10 mouse cellular contexts compared by ENCODE assay signal in genomic region chr1:74713859-74714730, GRCm38 (mm10). TPM values are rescaled to one million over a fixed set of nuclear protein-coding genes. Genes with fewer than 3 reads are reported as not detected.
A peak's percentile ranks its signal among the peaks of the same experiment; 100 is the strongest.
DNase-seq lines count a peak whose midpoint lies in the region; ATAC-seq and TF ChIP-seq lines count a peak whose summit lies in the region.
"Had no signal": no experiment of that assay in that cellular context is flagged by ENCODE, and none has a peak within 500 bp of the region (broad histone marks: within the 10 kb centered on the region; RNA-seq: fewer than 3 reads in every experiment).

No protein-coding gene starts in this region.

- no peak for ATAC-seq in embryonic facial prominence, embryonic 14.5 days (ENCODE audit: low read depth)
- ATAC-seq in hindbrain, postnatal 0 days: no peak
- no peak for ATAC-seq in midbrain, postnatal 0 days (ENCODE audit: low FRiP score)
- ATAC-seq: Patski had no signal

- intact Hi-C loops in left cerebral cortex, adult 2 months (cut with DNase I): no loop called here
- intact Hi-C loops in left cerebral cortex, postnatal 25 days (cut with DNase I): no loop called here

- peak overlapping the region; percentile 32; the same call in 1 of the 2 replicates for H3K27ac ChIP-seq in left cerebral cortex, adult 2 months
- H3K27ac ChIP-seq in embryonic facial prominence, embryonic 14.5 days (replicated peaks; ENCODE audit: low read depth, low read length): no peak overlapping the region
- no peak overlapping the region for H3K27ac ChIP-seq in hindbrain, postnatal 0 days
- no peak overlapping the region for H3K27ac ChIP-seq in midbrain, postnatal 0 days (ENCODE audit: low read depth, low read length)

- no peak for DNase-seq in left cerebral cortex, adult 2 months (ENCODE audit: extremely low spot score in 1 of 2, low spot score in 2 of 2)
- DNase-seq in left cerebral cortex, postnatal 25 days (ENCODE audit: low spot score in 2 of 2): no peak
- DNase-seq in embryonic facial prominence, embryonic 14.5 days (ENCODE audit: low spot score): no peak
- no peak for DNase-seq in hindbrain, postnatal 0 days (ENCODE audit: low spot score)
- DNase-seq in midbrain, postnatal 0 days (ENCODE audit: low spot score): no peak
- DNase-seq in ovary, postnatal 14 days (ENCODE audit: low spot score): no peak
- DNase-seq in adrenal gland, postnatal 25 days: no peak
- no peak for DNase-seq in layer of hippocampus, adult 9-10 months (ENCODE audit: low spot score)

- no peak for TF ChIP-seq CTCF in left cerebral cortex, adult 2 months (IDR thresholded peaks at IDR 0.05)
- no peak for TF ChIP-seq CTCF in hindbrain, postnatal 0 days (IDR thresholded peaks at IDR 0.05; ENCODE audit: low read depth)
- no peak for TF ChIP-seq CTCF in midbrain, postnatal 0 days (IDR thresholded peaks at IDR 0.05)

- H3K4me2 ChIP-seq in embryonic facial prominence, embryonic 14.5 days (ENCODE audit: low read depth, low read length): peak overlapping the region; percentile 76
- peak overlapping the region; percentile 91 for H3K4me2 ChIP-seq in hindbrain, postnatal 0 days (ENCODE audit: low read depth, low read length)
- peak overlapping the region; percentile 67 for H3K4me2 ChIP-seq in midbrain, postnatal 0 days (ENCODE audit: low read depth, low read length, poor library complexity, severe bottlenecking)

- peak overlapping the region; percentile 63 for H3K9ac ChIP-seq in embryonic facial prominence, embryonic 14.5 days (ENCODE audit: low read depth, low read length)
- H3K9ac ChIP-seq in hindbrain, postnatal 0 days (replicated peaks; ENCODE audit: low read length): peak overlapping the region; percentile 50
- H3K9ac ChIP-seq in midbrain, postnatal 0 days (replicated peaks; ENCODE audit: low read length, poor library complexity, severe bottlenecking): peak overlapping the region; percentile 45; the same call in 1 of the 2 replicates

- peak overlapping the region; percentile 47 for H3K4me3 ChIP-seq in left cerebral cortex, adult 2 months
- H3K4me3 ChIP-seq in embryonic facial prominence, embryonic 14.5 days (ENCODE audit: low read depth, low read length): peak overlapping the region; percentile 42
- H3K4me3 ChIP-seq in hindbrain, postnatal 0 days (ENCODE audit: low read length): peak overlapping the region; percentile 41
- peak overlapping the region; percentile 39 for H3K4me3 ChIP-seq in midbrain, postnatal 0 days (ENCODE audit: low read depth, low read length)

- 0 out of 2 replicates have a peak, but pooled peaks cover 9% of the 10 kb centered on the region for H3K4me1 ChIP-seq in embryonic facial prominence, embryonic 14.5 days (ENCODE audit: control insufficient read depth, insufficient read depth, low read length)
- 0 out of 2 replicates have a peak, but pooled peaks cover 8% of the 10 kb centered on the region for H3K4me1 ChIP-seq in hindbrain, postnatal 0 days (ENCODE audit: insufficient read depth, low read length)
- H3K4me1 ChIP-seq in midbrain, postnatal 0 days (ENCODE audit: insufficient read depth, low read length): no peaks in the 10 kb centered on the region

- WGBS in embryonic facial prominence, embryonic 14.5 days: 24% methylated on average over 12 of the region's 12 CpGs
- WGBS in hindbrain, postnatal 0 days: 26% methylated on average over 12 of the region's 12 CpGs
- 31% methylated on average over 12 of the region's 12 CpGs for WGBS in midbrain, postnatal 0 days

- no peaks in the 10 kb centered on the region for H3K36me3 ChIP-seq in embryonic facial prominence, embryonic 14.5 days (ENCODE audit: control insufficient read depth, insufficient read depth, low read length)
- H3K36me3 ChIP-seq in hindbrain, postnatal 0 days (ENCODE audit: insufficient read depth, low read length): no peaks in the 10 kb centered on the region
- H3K36me3 ChIP-seq in midbrain, postnatal 0 days (ENCODE audit: insufficient read depth, low read length): no peaks in the 10 kb centered on the region

- H3K27me3 ChIP-seq in embryonic facial prominence, embryonic 14.5 days (replicated peaks; ENCODE audit: control insufficient read depth, insufficient read depth, low read length): no peaks in the 10 kb centered on the region
- H3K27me3 ChIP-seq in hindbrain, postnatal 0 days (ENCODE audit: insufficient read depth, low read length): no peaks in the 10 kb centered on the region
- H3K27me3 ChIP-seq in midbrain, postnatal 0 days (ENCODE audit: insufficient read depth, low read length): no peaks in the 10 kb centered on the region; the same call in 1 of the 2 replicates

- H3K9me3 ChIP-seq in embryonic facial prominence, embryonic 14.5 days (ENCODE audit: control insufficient read depth, low read length): no peaks in the 10 kb centered on the region
- H3K9me3 ChIP-seq in hindbrain, postnatal 0 days (ENCODE audit: low read length): no peaks in the 10 kb centered on the region
- no peaks in the 10 kb centered on the region for H3K9me3 ChIP-seq in midbrain, postnatal 0 days (ENCODE audit: low read length)

RNA-seq across cellular contexts. Expression of gene Cyp27a1, which starts 0.7 kb away (rescaled TPM):
- total RNA-seq in left cerebral cortex, adult 2 months (2021): 1 to 10 TPM; 1.7 to 4.5 TPM
- 1 to 10 TPM; 2.6 to 2.9 TPM for total RNA-seq in left cerebral cortex, postnatal 25 days (2021)
- polyA plus RNA-seq in embryonic facial prominence, embryonic 14.5 days (2014; fragmentation: Nextera tagmentation; extraction: Ambion mirVana): 9.0 and 9.7 TPM in 2 replicates
- 0.79 and 2.8 TPM in 2 replicates for total RNA-seq in hindbrain, postnatal 0 days (2014; rRNA removed)
- polyA plus RNA-seq in hindbrain, postnatal 0 days (2015; fragmentation: Nextera tagmentation; extraction: Ambion mirVana): 3.0 and 3.2 TPM in 2 replicates
- total RNA-seq in midbrain, postnatal 0 days (2014; rRNA removed): 4.4 TPM in 2 replicates
- 2.3 and 2.6 TPM in 2 replicates for polyA plus RNA-seq in midbrain, postnatal 0 days (2015; fragmentation: Nextera tagmentation; extraction: Ambion mirVana)
- 15.5 and 16.1 TPM in 2 replicates for total RNA-seq in adrenal gland, postnatal 25 days (2021)
- polyA plus RNA-seq: Patski had no signal

RNA-seq across cellular contexts. Expression of gene Prkag3, which starts 34.9 kb away (rescaled TPM):
- not detected for total RNA-seq in left cerebral cortex, adult 2 months (2021)
- not detected for total RNA-seq in left cerebral cortex, postnatal 25 days (2021)
- polyA plus RNA-seq in embryonic facial prominence, embryonic 14.5 days (2014; fragmentation: Nextera tagmentation; extraction: Ambion mirVana): 4.5 and 6.4 TPM in 2 replicates
- not detected in 2 replicates for total RNA-seq in hindbrain, postnatal 0 days (2014; rRNA removed)
- not detected in 2 replicates for polyA plus RNA-seq in hindbrain, postnatal 0 days (2015; fragmentation: Nextera tagmentation; extraction: Ambion mirVana)
- 0.11 TPM in 1 of 2 replicates, not detected in the other for total RNA-seq in midbrain, postnatal 0 days (2014; rRNA removed)
- 0.09 TPM in 1 of 2 replicates, not detected in the other for polyA plus RNA-seq in midbrain, postnatal 0 days (2015; fragmentation: Nextera tagmentation; extraction: Ambion mirVana)
- total RNA-seq in adrenal gland, postnatal 25 days (2021): not detected in 2 replicates
- total RNA-seq: hematopoietic stem cell, adult 5-6 weeks had no signal
- polyA plus RNA-seq: Patski had no signal

RNA-seq across cellular contexts. Expression of gene Ttll4, which starts 52.5 kb away (rescaled TPM):
- total RNA-seq in left cerebral cortex, adult 2 months (2021): 10 to 100 TPM; 22.1 to 24.1 TPM
- 10 to 100 TPM; 20.2 to 20.5 TPM for total RNA-seq in left cerebral cortex, postnatal 25 days (2021)
- 18.2 and 20.1 TPM in 2 replicates for polyA plus RNA-seq in embryonic facial prominence, embryonic 14.5 days (2014; fragmentation: Nextera tagmentation; extraction: Ambion mirVana)
- 25.8 and 32.9 TPM in 2 replicates for total RNA-seq in hindbrain, postnatal 0 days (2014; rRNA removed)
- polyA plus RNA-seq in hindbrain, postnatal 0 days (2015; fragmentation: Nextera tagmentation; extraction: Ambion mirVana): 3.2 and 4.0 TPM in 2 replicates
- total RNA-seq in midbrain, postnatal 0 days (2014; rRNA removed): 25.9 and 26.2 TPM in 2 replicates
- polyA plus RNA-seq in midbrain, postnatal 0 days (2015; fragmentation: Nextera tagmentation; extraction: Ambion mirVana): 4.2 and 4.4 TPM in 2 replicates
- 22.0 and 26.5 TPM in 2 replicates for total RNA-seq in adrenal gland, postnatal 25 days (2021)

RNA-seq across cellular contexts. Expression of gene Wnt6, which starts 57.6 kb away (rescaled TPM):
- 1 to 10 TPM; 2.1 to 4.7 TPM for total RNA-seq in left cerebral cortex, adult 2 months (2021)
- 1 to 10 TPM; 2.2 to 3.5 TPM for total RNA-seq in left cerebral cortex, postnatal 25 days (2021)
- polyA plus RNA-seq in embryonic facial prominence, embryonic 14.5 days (2014; fragmentation: Nextera tagmentation; extraction: Ambion mirVana): 16.1 and 23.1 TPM in 2 replicates
- 5.9 and 11.2 TPM in 2 replicates for total RNA-seq in hindbrain, postnatal 0 days (2014; rRNA removed)
- 6.7 and 7.4 TPM in 2 replicates for polyA plus RNA-seq in hindbrain, postnatal 0 days (2015; fragmentation: Nextera tagmentation; extraction: Ambion mirVana)
- 6.2 and 8.4 TPM in 2 replicates for total RNA-seq in midbrain, postnatal 0 days (2014; rRNA removed)
- polyA plus RNA-seq in midbrain, postnatal 0 days (2015; fragmentation: Nextera tagmentation; extraction: Ambion mirVana): 6.3 and 6.6 TPM in 2 replicates
- 1.8 and 2.5 TPM in 2 replicates for total RNA-seq in adrenal gland, postnatal 25 days (2021)
- total RNA-seq: hematopoietic stem cell, adult 5-6 weeks had no signal
- polyA plus RNA-seq: Patski had no signal
